Mouse (Mus musculus) gastrocnemius, postnatal 25 days (tissue): Measurements from ENCODE around the gene 1700037H04Rik. TPM values are rescaled to one million over a fixed set of nuclear protein-coding genes. Genes with fewer than 3 reads are reported as not detected.
A peak's percentile ranks its signal among the peaks of the same experiment; 100 is the strongest.

Source experiments
- DNase-seq: peaks from one replicate; pipeline ENCODE4 v3.0.0; 2022
- total RNA-seq, 2 experiments: library from RNA; stranded (reverse); gene quantifications; 1 replicate in 1 of 2; 2 replicates in 1 of 2; pipeline ENCODE4 v1.2.3; 2021

Gene 1700037H04Rik
- total RNA-seq, 2 experiments from 2014 or later = 3.3 to 6.6 TPM

DNA sequence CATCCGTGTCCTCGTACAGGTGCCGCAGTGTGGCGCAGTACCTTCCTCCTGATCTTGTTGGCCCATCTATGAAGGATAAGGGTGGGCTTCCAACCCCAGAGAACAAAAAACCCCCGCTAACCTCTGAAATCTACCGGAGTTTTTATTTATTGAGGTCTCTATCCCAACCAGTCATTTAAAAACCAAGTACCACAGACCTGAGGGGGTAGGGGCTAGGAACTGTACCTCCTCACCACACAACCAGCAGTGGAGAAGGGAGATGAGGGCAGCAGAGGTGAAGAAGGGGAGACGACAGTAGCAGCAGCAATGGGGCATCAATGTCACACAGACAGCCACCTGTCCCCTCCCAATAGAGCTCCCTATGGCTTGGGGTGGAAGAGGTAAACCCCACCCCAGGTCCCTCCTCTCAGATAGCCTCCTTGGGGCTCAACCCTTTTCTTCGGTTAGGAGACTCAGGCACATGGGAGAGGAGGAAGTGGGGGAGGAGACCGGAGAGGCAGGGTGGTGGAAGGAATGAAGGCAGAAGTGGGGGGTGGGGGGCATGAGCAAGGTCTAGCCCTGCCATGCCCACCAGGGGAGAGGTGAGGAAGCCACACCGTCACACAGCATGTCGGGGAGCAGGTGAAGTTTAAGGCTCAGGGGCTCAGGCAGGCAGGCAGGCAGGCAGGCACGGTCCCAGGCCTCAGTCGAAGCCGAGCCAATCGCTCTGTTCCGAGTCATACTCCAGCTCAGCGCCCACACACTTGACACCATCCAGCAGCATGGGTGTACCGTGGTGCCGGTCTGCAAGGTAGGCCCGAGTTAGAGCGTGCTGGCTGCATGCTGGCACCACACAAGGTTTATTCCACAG is 13.5 kb downstream of the 1700037H04Rik start:
- DNase-seq = no peak

GRCm38 (mm10) chr2:131145536-131145935 is 14.3 kb downstream of the 1700037H04Rik start:
- no peak for DNase-seq

DNA sequence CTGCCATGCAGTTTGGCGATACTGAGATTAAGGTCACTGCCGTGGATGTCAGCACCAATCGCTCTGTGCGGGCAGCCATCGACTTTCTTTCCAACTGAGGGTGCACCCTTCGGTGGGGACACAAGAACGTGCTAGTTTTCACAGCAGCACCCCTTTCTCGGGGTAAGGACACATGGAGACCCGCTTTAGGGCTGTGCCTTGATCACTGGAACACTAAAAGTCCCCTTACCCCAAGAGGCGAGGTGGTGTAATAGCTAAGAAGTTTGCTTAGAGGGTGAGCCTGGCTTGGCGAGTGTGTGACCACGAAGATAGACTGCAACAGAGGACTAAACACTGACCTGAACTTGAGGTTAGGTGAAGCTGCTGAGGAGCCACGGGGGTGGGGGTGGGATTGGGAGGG is 14.8 kb downstream of the 1700037H04Rik start:
- DNase-seq = no peak

DNA sequence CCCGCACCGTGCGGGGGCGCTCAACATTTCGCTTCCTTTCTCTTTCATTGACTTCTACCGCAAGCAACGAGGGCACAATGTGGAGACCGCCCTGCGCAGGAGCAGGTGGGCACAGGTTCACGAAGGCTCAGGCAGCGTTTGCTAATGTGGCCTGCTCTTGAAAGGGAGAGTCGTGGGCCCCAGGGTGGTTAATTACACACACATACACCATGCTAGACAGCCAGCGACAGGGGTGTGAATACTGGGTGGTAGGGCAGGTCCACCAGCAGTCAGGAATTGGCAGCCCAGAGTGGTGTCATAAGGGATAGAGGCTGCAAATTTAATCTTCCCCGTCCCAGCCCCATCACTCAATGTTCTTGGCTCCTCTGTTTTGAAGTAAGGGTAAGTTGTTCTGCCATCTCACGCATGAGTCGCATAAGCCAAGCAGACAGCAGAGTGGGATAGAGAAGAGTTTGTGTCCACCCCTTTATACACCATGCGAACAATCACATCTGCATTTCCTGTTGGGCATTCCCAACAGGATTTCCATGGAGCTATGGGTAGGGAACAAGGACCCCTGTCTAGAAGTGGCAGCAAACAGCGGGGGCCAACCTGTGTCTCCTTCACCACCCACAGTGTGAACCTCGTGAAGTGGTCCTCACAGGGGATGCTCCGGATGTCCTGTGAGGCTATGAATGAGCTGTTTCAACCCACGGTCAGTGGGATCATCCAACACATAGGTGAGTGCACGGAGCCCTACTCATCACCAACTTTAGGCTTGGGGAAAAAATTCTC is 16.7 kb downstream of the 1700037H04Rik start:
- no peak for DNase-seq

DNA sequence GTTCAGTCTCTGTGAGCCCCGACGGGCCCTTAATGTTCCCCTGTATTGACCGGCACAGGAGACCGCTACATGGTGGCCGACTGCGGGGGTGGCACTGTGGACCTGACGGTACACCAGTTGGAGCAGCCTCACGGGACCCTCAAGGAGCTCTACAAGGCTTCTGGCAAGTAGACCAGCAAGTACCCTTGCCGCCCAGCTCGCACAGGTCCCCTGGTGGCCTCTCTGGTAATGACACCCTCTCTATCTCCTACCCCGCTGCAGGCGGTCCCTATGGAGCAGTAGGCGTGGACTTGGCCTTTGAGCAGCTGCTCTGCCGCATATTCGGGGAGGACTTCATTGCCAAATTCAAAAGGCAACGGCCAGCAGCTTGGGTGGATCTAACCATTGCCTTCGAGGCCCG is 17.3 kb downstream of the 1700037H04Rik start:
- peak; percentile 75 for DNase-seq

GRCm38 (mm10) chr2:131141336-131141986 is 18.4 kb downstream of the 1700037H04Rik start:
- DNase-seq = no peak

DNA sequence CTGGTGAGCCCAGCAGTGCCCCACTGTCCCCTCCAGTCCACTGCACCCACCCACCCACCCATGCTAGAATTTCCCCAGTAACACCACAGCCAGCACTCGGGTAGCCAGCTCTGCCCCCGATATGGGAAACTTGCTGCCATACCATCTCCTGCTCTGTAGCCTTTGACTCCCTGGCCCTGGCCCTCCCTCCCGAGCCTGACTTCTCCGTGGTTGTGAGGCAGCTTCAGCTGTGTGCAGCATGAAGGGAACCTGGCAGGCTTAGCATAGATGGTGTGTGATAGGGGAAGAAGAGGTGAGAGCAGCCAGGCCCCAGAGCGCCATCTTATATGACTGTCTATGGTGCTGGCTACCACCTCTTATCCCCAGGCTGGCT is 19.4 kb downstream of the 1700037H04Rik start:
- DNase-seq = no peak

GRCm38 (mm10) chr2:131139886-131140532 is 19.9 kb downstream of the 1700037H04Rik start:
- DNase-seq = no peak

DNA sequence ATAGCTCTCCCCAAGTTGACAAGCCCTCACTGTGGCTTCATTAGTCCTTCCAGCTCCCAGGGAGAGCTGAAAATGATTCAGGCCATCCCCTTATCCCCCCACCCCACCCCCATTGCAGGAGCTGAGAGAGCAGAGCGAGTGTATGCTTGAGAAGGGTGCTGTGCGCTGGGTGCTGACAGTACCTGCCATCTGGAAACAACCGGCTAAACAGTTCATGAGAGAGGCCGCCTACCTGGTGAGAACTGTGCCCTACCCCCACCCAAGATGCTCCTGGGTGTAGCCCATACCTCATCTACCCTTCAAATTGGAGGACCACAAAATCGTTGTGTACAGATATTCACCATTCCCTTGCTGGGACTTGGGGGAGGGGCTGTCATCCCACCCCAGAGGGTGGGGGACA is 20.6 kb downstream of the 1700037H04Rik start:
- peak; percentile 3 for DNase-seq

DNA sequence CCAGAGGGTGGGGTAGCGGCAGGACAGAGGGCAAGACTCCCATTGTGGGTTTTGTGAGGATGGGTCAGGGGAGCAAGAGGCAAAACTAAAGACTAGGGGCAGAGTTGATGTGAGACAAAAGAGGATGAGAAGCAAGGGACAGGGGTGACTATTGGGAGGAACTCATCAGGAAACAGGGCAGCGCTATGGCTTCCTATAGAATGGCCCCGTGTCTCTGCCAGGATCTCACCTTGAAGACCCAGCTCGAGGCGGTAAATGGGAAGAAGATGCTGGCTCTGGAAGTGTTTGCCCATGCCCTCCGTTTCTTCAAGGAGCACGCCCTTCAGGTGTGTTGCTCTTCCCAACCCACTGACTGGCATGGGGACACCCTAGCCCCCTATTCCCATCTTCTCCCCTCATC is 21.1 kb downstream of the 1700037H04Rik start:
- DNase-seq = peak; percentile 3

- peak; percentile 4 for DNase-seq
Measured at GRCm38 (mm10) chr2:131138296-131138695, 21.6 kb downstream of the 1700037H04Rik start.

DNA sequence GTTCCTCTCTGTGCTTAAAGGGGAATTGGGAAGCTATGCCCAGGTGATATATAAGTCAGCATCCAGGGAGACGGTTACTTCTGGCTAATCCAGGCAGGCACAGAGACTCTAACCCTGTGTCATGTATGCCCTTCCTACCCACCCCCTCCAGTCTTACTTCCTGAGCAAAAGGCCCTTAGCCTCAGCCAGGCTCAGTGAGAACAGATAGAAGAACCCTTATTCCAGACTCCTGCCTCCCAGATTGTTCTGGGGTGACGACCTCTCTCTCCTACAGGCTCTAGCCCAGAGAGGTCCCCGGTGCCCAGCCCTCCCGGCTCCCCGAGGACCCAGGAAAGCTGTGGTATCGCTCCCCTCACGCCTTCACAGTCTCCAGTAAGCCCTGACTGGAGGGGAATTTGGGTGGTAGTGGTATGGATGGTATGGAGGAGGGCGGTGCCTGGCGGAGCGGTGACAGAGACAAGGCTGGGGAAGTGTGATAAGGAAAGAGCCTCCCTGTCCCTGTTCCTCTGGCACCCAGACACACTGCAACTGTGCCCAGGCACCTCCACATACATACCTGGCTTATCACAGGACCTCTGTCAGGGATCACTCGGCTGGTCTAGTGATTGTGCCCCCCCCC is 24.3 kb downstream of the 1700037H04Rik start:
- DNase-seq = no peak

- DNase-seq = peak; percentile 18
Measured at GRCm38 (mm10) chr2:131134826-131135400, 25.0 kb downstream of the 1700037H04Rik start.

GRCm38 (mm10) chr2:131134381-131134780 is 25.5 kb downstream of the 1700037H04Rik start:
- peak; percentile 55 for DNase-seq

DNA sequence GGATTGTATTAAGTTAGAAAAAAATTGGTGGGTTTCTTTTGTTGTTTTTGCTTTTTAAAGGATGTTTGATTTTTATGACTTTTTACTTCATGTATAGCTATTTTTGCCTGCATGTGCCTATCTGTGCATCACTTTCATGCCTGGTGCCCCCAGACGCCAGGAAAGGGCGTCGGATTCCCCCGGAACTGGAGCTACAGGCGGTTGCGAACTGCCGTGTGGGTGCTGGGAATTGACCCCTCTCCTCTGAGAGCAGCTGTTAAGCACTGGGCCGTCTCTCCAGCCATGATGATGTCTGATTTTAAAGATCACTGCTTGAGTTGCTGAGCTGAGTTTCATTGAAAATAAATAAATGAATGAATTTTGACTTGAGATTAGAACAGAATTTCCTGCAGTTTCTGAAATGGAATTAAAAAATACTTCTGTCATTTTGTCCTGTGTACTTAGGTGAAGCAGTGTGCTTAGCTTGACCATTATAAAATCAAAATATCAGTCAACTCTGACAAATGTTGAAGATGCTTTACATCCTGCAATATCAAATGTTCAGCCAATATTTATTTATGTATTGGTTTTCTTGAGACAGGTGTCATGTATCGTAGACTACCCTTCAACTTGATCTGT is 26.8 kb downstream of the 1700037H04Rik start, which contains the start of gene Gm11037:
Gm11037 (plus strand) TSS at position 568 of the 618 bp plus-strand sequence.
- DNase-seq = no peak

DNA sequence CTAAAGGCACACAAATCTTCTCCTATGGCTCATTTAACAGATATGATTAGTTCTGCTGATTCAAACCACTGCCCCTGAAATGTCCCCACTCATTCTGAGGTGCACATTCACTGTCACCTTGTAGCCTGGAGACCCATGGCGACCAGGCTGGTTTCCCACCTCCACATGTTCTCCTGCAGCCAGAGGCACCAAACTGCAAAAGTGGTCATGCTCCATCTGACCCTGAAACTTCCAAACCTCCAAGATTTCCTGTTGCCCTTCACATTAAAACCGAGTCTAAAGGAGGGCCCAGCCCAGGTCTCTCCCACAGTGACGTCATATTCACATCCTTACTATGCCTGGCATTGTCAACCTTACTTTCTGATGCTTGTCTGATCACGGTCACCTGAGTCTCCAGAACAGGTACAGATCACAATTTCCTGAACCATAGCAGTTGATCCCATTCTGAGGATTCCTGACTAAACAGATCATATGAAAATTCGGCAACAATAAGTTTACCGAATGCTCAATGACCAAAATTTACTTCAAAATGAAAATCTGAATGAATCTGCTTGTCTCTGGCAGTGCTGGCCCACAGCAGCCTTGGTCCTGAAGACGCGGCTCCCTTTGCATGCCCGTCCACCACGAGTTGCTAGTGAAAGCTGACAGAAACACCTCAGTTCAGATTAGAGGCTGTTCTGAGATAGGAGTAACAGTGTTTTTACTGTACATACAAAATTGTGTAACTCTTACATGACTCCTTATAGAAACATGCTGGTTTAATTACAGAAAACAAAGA is 27.6 kb downstream of the 1700037H04Rik start:
- no peak for DNase-seq

DNA sequence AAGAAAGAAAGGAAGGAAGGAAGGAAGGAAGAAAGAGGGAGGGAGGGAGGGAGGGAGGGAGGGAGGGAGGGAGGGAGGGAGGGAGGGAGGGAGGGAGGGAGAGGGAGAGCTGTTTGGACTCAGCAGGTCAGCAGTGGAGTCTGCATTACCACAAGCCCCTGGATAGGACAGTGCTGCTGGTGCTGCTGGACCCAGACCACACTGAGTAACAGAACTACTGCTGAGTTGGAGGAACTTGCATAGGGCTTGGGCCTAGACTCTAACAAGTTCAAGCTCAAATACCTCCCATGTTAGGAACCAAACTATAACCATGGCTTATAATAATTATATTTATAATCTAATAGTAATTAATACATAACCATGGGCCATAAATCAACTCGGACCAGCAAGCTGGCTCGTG is 29.0 kb downstream of the 1700037H04Rik start:
- DNase-seq = no peak

- no peak for DNase-seq
Measured at GRCm38 (mm10) chr2:131129836-131130235, 30.0 kb downstream of the 1700037H04Rik start.

- no peak for DNase-seq
Measured at GRCm38 (mm10) chr2:131128636-131129157, 31.2 kb downstream of the 1700037H04Rik start.

GRCm38 (mm10) chr2:131128211-131128610 is 31.7 kb downstream of the 1700037H04Rik start:
- no peak for DNase-seq
